Comparison of ENCODE assay signal across 1 mouse cellular context in genomic region chr11:82739006-82739405, GRCm38 (mm10).
A peak's percentile ranks its signal among the peaks of the same experiment; 100 is the strongest.
TF ChIP-seq lines count a peak whose summit lies in the region.

No protein-coding gene starts in this region.

TF ChIP-seq in CH12.LX, 34 proteins besides CTCF, POLR2A, EP300 and RAD21 (continued from another document):
- peak; percentile 76 for TF ChIP-seq BHLHE40 (IDR thresholded peaks at IDR 0.05; ENCODE audit: low read depth, low read length)
TF ChIP-seq in CH12.LX: peak in this region for 4.
